Mouse (Mus musculus): Measurements from ENCODE around the gene Abca14.

Gene Abca14

DNA sequence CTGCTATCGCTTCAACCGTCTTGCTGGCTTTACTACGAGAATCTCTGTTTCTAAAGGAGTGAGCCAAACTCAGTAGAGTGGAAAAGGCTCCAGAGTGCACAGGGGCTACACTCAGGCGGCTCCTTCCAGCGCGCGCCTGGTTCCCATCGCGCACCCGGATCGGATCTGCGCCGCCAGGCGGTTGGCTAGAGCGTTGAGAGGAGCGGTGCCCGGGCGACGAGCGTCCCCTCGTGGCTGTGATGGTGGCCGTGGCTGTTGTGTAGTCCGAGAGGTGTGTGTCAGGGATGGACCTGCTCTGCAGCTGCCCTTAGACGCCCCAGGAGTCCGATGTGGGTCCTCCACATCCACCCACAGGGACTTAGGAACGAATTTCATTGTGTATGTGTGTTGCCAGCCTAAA is at the start of gene Abca14:
Abca14 (plus strand) TSS at position 173 of the 400 bp plus-strand sequence.
- DNase-seq = peak; percentile 82 to 84

DNA sequence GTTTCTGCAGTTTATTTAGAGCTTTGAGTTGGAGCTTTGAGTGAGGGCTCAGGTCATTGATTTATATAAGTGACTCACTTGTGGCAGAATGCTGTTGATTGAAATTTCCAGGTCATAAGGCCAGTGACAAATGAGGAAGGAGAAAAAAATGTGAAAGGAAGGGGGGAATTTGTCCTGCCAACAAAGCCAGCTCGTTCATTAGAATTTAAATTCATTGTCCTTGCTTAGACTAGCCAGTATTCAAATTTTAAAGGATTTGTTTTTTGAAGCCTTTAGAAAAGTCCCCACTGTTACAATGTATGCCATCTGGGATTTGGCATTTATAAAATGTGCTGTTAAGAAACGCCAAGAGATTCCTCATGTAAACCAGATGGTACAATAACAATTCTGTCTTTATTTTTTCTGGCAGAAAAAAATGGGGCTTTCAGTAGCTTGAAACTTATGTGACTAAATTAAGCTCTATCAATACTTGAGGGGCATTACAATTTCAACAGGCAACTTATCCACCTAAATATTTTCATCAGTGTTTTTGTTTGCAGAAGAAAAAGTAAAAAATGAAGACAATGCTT is 46.8 kb upstream of the Abca14 start:
- no peak for DNase-seq

DNA sequence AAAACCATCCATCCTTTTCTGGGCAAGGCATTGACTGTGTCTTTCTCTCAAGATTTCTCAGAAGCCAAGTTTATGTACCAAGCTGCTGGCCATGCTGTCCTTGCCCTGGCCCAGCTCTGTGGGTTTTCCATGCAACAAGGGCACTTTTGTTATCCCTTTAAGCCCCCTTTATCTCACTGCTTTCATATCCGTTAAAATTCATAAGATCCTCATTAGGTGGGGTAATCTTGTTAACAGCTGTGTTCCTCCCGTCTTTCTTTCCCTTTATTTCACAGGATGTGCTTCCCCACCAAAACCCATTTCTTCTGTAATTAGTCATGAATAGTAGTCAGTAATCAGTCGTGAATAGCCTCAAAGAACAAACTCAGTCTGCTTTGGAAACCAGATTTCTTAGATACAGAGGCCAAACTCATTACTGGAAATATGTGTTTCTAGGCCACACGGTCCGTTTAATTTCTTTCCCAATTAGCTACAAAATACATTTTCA is 46.1 kb upstream of the Abca14 start:
- DNase-seq = no peak

DNA sequence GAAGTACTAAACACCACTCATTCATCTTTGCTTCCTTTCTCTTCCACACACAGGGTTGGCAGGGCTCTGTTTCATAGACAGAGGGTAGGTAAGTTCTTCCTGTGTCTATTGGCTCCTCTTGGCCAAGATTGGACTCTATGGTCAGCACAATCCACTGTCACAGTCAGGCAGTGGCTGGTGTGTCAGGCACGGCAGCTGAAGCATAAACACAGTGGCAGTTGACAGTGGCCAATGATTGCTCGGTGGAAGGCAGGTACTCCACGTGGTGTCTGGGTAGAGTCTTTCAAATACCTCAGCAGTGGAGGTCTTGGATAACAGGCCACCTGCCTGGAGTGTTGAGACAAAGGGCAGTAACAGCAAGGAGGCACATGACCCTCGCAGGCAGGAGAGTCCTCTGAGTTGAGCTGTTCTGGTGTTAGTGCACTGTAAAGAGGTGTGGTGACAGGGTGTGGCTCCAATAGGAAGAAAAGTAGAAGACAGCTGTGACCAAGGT is 45.6 kb upstream of the Abca14 start:
- no peak for DNase-seq

DNA sequence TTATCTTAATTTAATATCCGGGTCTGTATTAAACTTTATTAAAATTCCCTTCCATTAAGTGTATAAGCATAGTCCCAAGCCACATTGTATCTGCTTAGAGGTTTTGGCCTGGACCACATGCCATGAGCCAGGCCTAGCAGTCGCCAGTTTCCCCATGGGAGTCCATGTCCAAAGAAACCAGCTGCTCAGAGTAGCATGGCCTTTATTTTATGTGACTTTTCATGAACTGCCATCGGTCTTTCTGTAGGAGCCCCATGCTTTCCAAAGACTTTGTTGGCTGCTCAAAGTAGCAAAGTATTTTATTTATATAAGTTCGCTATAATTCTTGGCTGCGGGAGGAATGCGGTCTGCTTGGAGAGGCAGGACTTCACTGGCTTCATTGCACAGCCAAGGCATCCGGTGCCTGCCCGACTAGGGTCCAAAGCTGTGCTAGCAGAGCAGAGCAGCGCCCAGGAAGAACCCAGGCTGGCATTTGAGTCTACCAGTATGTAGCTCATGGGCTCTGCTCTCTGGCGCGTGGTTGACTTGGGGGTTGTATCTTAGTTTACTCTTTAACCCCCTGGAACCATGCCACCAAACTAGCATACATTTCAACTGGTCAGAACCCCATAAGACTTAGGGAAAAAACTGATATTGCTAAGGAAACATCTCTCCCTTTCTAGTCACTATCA is 40.0 kb upstream of the Abca14 start:
- no peak for DNase-seq

DNA sequence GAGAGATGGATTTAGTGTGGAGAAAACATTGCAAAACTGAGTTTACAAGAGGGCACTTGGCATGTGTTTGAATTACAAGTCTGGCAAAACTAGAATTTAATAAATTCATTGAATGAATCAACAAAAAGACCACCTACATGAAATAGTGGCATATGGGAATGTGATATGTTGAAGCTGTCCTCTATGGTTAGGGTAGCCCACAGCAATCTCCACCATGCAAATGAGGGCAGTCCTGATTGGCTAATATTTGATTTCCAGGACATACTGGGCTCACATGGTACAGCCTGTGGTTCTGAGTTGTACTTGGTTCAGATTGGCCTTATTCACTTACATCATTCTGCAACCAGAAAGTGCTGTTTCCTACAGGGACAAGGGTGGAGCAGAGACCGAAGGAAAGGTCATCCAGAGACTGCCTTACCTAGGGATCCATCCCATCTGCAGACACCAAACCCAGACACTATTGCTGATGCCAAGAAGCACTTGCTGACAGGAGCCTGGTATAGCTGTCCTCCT is 31.5 kb upstream of the Abca14 start:
- DNase-seq = no peak

DNA sequence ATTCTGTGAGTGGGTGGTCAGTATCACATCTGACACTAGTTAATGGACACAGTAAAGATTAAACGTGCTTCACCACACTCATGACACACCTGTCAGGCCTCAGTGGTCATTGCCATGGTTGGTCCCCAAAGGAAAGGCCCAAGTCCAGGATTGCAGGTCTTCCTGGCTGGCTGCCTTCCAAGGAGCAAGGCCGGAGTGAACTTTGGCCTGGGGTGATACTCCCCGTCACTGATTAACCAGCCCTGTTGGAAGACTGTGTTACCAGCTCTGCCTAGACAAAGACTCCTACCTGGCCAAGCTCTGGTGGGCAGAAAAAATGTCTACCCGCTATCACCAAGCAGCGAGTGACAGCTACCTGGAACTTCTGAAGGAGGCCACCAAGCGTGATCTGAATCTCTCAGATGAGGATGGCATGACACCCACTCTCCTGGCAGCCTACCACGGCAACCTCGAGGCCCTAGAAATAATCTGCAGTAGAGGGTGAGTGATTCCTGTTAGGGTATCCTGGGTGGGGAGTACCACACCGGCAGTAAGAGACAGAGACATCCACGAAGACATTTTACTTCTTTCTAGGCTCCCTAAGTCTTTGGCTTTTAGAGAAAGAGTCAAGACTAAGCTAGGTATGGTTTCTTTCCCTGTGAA is 30.0 kb upstream of the Abca14 start, which contains the start of gene Anks4b:
Anks4b (plus strand) TSS at position 256 of the 642 bp plus-strand sequence.
- DNase-seq = no peak

DNA sequence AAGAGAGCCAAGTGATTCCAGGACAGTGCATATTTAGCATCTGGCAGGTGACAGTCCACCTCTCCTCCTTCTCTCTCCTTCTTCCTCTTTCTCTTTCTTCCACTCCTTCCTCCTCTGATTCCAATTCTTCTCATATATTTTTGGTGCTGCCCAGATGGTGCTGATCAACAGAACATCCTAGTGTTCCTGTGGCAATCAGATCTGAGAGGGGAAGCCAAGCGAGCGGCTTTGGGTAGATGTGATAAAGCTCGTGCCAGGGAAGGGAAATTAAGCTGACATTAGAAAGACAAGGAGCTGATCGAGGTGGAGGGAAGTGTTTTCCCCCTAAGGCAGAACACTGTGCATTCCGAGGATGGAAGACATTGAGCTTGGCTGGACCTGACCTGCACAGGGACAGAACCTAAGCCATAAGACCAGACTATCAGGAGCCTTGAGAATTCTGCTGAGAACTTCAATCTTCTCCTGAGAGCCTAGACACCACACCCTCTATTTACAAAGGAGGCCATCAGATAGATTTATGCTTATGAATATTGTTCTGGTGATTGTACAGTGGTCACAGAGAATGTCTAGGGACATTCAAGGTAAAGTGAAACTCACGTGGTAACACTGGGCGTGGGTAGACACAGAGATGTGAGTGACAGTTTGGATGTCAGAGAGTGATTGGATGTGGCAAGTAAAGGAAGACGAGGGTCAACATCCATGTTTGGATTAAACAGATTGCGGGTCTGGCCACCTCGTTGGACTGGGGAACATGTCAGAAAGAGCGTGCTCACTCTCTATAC is 28.8 kb upstream of the Abca14 start:
- DNase-seq = no peak

DNA sequence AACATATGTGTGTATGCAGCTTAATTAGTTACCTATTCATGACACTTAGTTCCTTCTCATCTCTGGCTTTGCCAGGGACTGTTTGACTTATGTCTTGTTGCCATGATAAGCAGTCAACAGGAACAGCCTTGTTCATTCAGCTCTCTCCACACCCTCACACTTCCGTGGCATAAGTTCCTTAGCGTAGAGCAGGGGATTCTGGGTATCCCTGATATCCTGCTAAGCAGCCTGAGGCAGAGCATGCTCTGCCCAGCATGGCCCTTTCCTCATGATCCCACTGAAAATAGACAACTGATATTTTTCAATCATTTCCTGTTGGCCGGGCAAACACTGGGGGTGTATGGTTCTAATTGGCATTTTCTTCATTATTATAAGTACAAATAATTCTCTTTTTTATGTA is 26.1 kb upstream of the Abca14 start:
- no peak for DNase-seq

DNA sequence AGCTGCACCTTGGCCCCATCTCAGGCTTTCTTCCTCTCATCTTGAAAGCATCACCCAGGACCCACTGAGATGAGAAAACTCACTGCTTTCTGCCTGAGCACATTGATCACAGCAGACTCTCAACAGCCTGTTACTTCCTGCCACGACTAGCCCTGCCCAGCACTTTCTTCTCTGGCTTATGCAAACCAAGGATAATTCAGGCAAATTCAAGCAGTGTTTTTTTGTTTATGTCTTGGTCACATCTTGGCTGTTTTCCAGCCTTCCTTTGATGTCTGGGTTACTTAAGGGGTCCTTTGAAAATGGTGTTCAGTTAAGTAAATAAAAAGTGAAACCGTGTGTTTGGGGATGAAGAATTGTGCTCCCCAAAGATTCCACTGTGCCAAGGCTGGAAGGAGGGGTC is 24.8 kb upstream of the Abca14 start:
- no peak for DNase-seq

DNA sequence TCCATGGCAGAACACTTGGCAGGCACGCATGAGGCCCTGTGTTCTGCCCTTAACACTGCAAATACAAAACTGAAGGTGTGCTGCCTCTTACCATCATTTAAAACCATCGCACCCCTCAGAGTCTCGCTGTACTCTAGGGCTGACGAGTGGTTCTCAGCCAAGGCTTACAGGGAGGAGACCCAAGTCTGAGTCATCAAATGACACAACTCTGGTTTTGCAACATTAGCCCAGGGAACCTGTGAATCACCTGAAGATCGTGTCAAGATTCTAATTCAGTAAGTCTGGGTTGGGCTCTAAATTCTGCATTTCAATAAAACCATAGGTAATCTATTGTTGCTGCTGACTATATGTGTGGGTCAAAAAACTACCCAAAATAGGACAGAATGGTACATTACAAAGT is 23.2 kb upstream of the Abca14 start:
- DNase-seq = no peak

DNA sequence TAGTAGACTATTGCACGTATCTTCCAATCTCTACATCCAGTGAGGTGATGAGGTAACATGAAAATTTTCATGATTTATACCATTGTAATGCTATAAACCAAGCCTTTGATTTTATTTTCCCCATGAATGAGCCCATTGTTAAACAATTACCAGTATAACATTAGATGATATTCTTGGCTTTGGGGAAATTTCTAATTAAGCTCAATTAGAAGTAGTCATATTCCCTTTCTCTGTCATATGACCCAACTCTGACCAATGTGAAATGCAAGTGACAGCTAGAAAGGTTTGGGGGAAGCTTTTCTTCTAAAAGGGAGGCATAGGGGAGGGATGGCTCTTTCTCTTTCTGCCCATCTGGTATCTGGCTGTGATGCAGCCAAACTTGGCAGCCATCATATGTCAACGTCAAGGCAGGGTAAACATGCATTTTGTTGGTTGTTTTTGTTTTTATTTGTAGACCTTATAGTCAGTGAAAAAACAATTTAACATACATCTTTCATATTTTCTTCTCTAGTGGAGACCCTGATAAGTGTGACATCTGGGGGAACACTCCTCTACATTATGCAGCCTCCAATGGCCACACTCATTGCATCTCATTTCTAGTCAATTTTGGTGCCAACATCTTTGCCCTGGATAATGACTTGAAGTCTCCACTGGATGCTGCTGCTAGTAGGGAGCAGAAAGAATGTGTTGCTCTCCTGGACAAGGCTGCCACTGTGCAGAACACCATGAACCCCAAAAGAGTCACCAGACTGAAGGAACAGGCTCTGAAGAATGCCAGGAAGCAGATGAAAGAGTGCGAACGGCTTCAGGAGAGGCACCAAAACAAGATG is 22.1 kb upstream of the Abca14 start:
- DNase-seq = no peak

DNA sequence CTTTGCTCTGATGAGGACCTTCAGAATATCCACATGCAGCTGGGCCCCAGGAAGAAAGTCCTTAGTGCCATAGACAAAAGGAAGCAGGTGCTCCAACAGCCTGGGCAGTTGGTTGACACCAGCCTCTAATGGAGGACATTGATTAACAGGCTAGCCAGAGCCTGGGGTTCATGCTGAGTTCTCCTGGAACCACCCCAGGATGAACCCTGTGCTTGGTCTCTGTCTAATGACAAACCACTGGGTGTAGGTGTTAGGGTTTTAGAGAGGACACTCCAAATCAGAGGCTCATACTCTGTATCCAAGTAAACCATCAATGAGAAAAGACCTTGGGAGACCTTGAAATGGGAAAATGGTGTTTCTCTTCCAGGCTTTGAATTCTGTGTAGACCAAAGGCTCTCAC is 20.9 kb upstream of the Abca14 start:
- no peak for DNase-seq

DNA sequence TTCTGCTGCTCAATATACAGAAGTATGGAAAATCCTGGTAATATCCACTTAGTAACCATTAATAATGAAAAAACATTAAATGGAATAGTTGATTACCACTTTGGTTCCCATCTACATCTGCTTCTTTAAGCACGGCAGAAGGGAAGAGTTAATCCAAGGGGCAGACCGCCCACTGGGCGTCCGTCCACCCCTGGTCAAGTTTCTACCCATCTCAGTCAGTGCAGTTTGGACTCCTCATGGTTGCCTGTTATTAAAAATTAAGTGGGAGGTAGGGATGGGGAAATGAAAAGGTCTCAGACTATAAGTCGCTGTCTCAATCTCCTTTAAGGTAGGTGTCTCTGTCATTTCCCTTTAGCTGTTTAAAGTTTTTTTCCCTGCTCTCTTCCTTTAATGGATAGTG is 14.8 kb upstream of the Abca14 start:
- no peak for DNase-seq

DNA sequence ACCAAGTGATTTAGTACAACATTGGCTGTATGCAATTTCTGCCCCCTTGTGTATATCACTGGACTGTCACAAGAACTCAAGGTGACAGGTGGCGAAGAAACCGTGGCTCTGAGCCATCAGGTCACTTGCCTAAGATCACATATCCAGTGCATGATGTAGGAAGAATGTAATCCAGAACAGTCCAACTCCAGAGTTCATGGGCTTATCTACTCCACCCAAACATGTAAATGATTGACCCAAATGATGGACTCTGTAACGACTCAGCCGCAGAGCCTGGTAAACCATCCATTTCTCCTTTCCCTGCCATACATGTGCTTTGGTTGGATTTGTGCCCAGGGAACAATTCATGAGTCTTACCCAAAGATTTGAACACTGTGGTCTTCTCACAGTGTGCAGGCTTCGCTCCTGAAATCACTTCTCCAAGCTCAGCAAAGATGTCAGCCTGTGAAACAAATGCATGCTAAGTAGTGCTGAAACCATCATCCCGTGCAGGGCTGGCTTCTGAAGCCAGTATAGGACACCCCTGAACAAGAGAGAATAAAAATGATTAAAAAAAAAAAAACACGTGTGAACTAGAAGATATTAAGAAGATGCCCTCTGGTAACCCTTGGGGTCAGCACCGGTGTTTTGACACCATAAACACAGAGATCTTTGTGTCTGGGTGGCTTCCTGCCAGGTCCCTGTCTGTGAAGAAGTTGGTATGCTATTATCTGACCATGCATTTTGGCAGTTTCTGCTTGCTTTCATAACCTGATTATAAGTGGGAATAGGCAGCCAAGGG is 14.2 kb upstream of the Abca14 start:
- peak; percentile 27 to 29 for DNase-seq

DNA sequence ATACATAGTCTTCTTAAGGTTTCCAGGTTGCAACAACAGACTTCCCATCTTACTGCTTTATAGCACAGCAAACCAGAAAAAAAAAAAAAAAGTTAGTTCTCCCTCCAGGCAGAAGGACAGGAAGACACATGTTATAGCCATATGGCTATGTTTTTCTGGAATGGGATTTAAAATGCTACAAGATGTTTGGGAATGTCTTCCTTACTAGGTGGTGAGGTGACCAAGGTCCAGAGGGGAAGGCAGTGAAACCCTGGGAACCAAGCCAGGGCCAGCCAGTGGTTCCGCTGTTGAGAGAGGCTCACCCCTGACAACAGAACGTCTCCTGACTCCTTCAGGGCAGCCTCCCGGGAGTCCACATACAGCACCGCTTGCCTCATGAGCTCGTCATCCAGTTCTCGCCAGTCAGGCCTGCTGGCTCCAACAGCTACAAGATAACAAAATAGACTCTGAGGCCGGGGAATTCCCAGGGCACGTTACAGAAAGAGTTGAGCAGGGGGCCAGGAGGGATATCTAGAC is 13.6 kb upstream of the Abca14 start:
- DNase-seq = peak; percentile 29 to 31

DNA sequence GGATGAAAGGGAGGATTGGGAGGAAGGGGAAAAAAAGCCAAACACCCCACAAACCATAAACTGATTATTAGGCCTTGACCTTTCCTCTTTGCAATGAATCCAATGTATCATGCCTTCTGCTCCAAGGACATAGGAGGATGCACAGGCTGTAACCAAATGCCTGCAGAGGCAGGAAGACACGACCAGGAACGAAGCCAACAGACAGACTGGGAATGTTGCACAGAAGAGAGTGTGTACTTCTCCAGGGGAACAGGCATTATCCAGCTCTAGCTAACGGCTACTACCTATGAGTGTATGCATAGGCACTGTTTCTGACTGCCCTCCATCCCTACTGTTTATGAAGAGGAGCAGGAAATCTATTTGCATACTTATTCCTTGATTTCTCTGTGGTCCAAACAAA is 11.6 kb upstream of the Abca14 start:
- peak; percentile 26 to 33 for DNase-seq

DNA sequence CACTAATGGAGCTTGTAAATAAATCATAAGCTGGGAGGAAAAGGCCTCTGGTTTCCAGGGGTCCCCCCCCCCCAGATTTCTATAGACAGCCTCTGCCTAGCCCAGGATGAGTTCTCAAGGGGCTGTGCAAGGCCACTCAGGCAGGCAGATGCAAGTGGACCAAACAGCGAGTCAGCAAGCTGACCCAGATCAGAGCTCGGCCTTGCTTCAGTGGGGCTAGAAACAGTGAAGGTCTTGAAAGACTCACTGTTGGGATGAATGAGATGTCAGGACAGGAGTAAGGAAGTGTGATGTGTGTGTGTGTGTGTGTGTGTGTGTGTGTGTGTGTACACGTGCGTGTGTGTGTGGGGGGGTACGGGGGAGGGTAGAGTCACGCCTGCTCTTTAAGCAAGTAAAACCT is 10.9 kb upstream of the Abca14 start:
- DNase-seq = no peak

DNA sequence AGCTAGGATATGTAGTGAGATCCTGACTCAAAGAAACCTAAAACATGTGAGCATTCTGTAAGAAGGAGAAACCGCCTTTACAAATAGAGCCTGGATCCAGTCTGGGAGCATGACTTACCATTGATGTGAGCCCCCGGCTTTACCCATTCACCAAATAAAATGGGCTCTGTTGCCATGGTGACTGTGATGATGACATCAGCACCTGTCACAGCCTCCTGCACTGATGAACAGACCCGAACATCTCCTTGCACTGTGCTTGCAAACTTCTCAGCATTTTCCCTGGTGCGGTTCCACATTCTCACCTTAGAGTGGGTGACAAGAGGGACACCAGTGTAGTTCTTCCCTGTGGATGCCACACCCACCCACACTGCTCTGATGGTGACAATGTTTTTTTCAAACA is 8.6 kb upstream of the Abca14 start:
- no peak for DNase-seq

DNA sequence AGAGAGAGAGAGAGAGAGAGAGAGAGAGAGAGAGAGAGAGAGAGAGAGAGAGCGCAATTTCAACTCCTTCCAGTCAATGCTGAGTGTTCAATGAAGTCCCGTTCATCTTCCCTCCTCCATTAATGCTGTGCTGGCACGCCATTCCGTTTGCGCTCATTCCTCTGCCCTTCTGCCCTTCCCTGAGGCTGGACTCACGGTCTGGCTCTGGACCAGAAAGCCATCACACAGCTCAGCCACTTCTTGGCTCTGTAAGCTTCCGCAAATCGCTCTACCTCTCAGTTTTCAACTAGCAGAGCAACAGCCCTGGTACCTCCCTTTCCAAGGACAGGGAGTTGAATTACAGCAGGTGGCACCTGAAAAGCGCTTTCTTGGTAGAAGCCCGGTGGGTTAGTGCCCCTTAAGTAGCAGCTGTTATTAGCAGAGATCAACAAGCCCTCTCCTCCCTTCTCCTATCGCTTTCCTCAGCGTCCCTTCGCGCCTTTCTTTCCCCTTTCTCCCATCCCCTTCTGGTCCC is 2.5 kb upstream of the Abca14 start:
- peak in 1 of 2 experiments; percentile 13 for DNase-seq

DNA sequence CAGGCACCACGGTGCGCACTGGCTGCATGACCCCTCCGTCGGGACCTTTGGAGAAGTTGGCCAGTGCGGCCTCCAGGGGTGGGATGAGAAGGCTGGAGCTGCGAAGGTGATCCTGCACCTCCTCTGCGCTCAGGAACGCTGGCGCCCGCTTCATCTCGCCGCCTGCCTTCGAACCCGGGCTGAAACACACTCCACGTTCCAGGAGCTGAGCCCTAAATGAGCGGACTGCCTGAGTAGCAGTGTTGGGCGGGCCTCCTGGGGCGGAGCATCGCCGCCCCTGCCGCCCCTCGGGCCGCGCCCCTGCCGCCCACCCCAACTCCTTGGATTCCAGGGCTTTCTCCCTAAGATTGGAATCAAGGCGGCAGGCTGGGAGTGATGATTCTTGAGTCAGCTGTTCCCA is 2.0 kb upstream of the Abca14 start, which contains the start of gene Crym:
Crym (minus strand) TSS at position 341 of the 400 bp plus-strand sequence.
- DNase-seq = no peak
